Mouse (Mus musculus) naive thymus-derived CD4-positive, alpha-beta T cell, adult 2 months (primary cell): ENCODE measurements at regions not wholly inside any gene's neighbourhood (a gene's known extent, or its start where the extent isn't known, plus 50 kb on each side); places are given as distances from the start of the nearest gene placed in this dataset.

Experiments
- DNase-seq: peaks from one replicate; pipeline ENCODE4 v3.0.0-alpha.2; 2011; ENCODE audit warnings: low read depth

DNA sequence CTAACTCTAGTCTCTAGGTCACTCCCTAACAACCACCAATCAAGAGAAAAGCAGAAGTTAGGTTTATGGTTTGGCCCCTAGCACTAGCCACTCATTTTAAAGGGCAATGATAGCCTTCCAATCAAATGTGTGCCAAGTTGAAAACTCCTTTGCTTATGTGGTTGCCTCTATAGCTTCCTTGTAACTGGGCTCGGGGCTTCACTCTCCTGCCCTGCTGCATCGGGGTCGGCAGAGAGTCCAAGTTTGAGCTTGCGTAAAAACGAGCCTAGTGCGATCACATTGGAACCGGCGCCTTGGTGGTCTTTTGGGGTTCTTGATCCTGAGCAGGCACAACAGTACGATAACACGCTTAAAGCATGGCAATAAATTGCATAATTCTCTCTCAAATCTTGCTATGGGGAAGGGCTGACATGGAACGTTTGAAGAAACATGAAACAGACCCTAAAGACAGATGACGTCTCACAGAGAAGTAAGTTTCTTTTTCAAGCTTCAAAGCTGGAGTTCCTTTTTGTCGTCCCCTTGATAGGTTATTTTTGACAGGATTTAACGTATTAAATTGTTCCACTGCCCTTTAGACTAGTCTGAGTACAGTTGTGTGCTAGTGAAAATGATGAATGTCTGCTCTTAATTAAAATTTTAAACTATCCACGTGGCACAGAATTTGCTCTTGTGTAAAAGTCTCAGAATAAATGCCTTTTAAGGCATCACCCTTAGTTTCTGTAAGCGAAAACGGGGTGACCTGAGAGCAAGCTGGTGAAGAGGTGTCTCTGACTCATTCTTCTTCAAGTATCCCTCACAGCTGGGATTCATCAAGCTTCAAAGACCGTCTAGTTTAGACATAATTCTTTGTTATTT is 52.0 kb downstream of the 4930426L09Rik start:
- DNase-seq, result peak; percentile 70

DNA sequence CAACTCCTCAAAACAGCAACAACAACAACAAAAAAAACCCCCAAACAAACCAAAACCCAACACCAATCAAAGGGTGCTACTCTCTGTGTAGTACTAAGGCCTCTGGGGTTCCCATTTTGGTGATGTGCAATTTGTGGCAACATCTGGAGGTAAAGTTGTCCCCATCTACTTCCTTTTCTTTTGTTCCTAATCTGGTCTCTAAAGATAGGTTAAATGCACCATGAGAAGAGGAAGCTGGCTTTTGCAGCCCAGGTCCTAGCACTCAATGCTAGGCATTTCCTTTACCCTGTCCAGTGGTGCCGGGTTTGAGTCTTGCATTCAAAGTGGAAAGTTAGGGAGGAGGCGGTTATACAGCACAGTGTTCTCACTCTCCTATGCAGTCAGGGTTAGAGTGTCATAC is 57.4 kb downstream of the 4930426L09Rik start:
- no peak for DNase-seq

DNA sequence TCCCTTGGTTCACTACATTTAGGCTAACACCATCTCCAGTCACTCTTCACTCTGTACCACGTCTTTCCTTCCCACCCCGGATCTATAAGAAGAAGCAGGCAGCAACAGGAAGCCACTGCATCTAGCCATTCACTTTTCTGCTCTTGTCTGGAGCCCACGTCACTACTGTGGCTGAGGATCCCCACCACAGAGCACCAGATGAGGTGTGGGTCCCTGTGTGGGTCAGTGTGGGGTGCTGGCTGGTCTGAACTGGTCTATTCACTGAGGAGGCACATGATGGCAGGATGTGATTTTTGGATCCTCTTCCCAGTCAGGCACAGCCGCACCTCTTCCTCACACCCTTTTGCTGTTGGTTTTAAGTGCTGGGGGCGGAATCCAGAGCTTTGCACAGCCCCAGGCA is 59.7 kb downstream of the 4930426L09Rik start:
- DNase-seq, result peak; percentile 53

DNA sequence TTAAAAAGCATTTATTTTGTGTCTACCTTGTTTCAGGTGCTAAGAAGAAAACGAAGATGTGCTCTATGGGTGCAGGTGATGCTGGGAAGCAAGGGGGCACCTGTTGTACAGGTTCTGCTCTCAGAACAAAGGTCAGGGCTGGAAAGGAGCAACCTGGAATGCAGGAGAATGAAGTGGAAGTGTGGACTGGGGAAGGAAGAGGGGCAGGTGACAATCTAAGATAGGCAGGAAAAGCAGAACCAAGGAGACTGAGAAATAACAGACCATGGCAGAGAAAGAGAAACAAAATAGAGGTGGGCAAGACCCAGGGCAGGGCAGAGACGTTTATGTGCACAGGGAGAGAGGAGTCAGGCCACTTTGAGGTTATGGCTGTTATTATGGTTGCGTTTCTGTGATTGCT is 60.6 kb downstream of the 4930426L09Rik start:
- no peak for DNase-seq

DNA sequence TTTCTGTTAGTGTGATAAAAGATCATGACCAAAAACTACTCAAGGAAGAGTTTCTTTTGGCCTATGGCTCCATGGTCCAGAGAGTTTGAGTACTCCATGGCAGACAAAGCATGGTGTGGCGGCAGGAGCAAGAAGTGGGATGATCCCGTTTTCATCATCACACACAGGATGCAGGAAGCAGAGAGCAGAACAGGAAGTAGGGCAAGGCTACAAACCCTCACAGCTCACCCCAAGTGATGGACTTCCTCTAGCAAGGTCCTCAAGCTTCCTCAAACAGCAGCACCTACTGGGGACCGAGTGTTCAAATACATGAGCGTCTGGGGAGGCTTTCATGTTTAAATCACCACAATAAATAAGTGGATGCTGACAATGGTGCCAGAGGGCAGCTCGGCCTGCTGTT is 61.1 kb downstream of the 4930426L09Rik start:
- peak; percentile 51 for DNase-seq

DNA sequence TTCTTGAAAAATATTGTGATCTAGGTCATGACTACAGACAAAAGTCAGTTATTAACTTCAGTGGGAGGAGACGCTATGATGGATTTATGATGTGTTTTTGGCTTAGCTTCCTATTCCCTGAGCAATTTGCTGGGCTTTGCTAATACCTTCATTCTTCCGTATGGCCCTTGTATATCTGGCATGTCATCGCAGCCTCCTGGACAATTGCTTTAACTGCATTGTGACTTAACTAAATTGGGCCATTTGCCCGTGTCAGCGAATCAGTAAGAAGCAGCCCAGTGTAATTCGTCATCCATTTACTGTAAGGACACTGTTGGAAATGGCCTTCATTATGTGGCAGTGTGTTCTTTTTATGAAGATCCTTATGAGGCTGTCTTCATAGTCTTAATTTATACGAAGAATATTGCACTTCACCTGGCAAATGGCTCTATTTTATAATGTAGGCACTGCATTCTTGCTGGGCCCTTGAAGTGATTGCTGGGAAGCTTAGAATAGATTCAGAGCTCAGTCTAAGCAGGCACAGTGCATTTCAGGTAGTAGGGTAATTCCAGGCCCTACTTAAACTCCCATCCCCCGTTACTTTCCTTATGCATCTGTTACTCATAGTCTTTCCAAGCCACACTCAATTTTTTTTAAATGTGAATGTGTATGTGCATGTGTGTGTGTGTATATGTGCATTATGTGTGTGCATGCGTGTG is 62.2 kb downstream of the 4930426L09Rik start:
- DNase-seq, result no peak

- no peak for DNase-seq
Measured at GRCm38 (mm10) chr2:19064560-19065362, 66.6 kb downstream of the 4930426L09Rik start.

- no peak for DNase-seq
Measured at GRCm38 (mm10) chr2:19065511-19065910, 67.4 kb downstream of the 4930426L09Rik start.

GRCm38 (mm10) chr2:19068161-19068560 is 70.0 kb downstream of the 4930426L09Rik start:
- DNase-seq, result no peak

- no peak for DNase-seq
Measured at GRCm38 (mm10) chr2:19083816-19084215, 85.7 kb downstream of the 4930426L09Rik start.

GRCm38 (mm10) chr2:19085105-19085504 is 87.0 kb downstream of the 4930426L09Rik start:
- no peak for DNase-seq

- no peak for DNase-seq
Measured at GRCm38 (mm10) chr2:19086167-19086566, 88.0 kb downstream of the 4930426L09Rik start.

- no peak for DNase-seq
Measured at GRCm38 (mm10) chr2:19086621-19087020, 88.5 kb downstream of the 4930426L09Rik start.

DNA sequence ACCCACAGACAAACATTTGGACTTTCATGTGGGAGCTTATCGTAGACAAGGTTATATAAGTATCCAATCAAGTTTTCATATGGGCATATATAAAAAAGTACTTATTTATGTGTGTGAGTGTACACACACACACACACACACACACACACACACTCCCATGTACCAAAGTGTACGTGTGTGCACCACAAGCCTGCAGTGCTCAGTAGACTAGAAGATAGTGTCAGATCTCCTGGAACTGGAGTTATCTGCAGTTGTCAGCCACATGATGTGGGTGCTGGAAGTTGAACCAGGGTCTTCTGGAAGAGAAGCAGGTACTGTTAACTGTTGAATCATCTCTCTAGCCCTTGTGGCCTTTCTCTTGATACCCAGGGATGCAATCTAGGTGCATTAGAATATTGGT is 99.7 kb upstream of the Armc3 start:
- DNase-seq, result no peak

GRCm38 (mm10) chr2:19108753-19109152 is 90.3 kb upstream of the Armc3 start:
- DNase-seq, result no peak

- DNase-seq, result no peak
Measured at GRCm38 (mm10) chr2:19119871-19120270, 79.2 kb upstream of the Armc3 start.

DNA sequence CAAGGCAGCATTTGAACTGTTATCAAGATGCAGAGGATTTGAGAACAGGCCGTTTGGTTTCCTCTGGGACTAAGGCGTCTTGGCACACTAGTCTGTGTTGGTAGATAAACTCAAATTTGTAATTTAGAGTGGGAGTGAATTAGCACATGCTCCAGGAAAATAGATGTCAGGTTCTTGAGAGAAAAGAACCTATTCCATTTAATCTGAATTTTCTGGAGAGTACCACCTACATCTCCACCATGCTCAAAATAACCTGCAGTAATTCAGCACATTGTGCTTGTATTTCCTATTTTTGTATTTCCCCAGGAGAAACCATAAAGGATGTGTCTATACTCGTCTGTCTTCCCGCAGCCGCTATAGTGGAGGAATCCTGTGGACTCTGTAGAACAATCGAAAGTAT is 66.2 kb upstream of the Armc3 start:
- no peak for DNase-seq

DNA sequence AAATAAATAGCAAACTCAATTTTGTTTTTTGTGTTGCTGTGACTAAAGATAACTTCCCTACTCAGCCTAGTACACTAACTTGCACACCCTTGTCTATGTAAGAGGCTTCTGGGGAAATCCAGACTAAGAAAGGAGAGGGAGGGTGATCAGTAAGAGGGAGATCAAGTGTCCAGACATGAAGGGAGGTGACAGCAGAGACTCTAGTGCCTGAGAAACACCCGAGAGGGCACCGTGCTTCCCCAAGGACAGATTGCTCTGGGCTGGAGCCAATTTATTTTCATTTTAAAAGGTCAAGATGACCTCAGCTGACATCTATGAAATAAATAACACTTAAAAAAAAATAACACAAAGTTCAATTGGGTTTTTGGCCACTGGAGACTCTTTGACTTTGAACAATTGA is 56.5 kb upstream of the Armc3 start:
- no peak for DNase-seq

DNA sequence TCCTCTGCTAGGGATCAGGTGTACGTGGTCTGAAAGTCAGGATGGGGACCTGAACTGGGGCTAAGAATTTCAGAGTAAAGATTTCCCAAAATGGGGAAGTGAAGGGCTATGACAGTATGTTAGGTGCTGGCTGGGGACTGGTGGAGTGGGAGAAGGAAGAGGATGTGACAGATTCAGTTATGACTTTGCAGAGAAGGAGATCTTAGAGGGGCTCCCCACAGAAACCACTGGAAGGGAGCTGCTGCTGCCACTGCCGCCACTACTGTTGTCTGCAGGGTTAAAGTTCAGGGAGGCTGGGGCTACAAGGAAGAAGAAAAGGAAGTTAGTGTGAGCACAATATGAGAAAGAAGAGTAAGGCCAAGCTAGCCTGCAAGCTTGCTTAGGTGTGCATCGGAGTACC is 53.7 kb upstream of the Armc3 start:
- DNase-seq, result no peak

GRCm38 (mm10) chr2:19145881-19146280 is 53.2 kb upstream of the Armc3 start:
- no peak for DNase-seq

GRCm38 (mm10) chr2:19146289-19146688 is 52.8 kb upstream of the Armc3 start:
- no peak for DNase-seq

- no peak for DNase-seq
Measured at GRCm38 (mm10) chr2:19148812-19149211, 50.3 kb upstream of the Armc3 start.
